8 mouse cellular contexts compared by ENCODE assay signal in the genomic region with DNA sequence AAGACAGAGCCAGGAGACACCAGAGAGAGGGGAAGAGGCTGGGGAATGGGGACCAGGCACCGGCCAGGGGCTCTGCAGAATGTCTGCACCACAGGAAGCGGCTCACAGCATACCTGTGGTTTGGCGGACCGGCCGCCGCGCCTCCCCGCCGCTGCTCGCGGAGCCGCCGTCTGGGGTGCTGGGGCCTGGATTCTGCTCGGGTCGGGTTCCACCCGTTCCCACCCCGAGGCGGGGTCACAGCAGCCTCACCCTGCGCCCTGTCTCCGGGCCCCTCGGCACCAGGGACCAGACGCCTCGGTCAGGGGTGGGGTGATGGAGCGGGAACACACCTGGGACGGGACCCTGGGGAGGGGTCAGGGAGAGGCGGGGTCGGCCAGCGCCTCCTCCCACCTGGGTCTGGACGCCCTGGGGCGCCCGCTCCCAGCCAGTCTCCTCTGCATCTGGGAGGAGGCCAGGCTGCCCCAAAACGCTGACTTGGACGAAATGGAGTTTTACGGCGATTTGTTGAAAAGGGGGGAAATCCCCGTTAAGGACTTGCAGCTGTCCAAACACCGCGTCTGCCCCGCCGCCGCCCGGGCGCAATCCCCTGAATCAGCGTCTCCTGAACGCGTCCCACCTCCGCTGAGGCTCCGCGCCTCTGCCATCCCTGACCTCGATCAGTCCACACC. TPM values are rescaled to one million over a fixed set of nuclear protein-coding genes. Genes with fewer than 3 reads are reported as not detected.
DNase-seq lines count a peak whose midpoint lies in the region; ATAC-seq and TF ChIP-seq lines count a peak whose summit lies in the region.

No protein-coding gene starts in this region.

- ATAC-seq in lung, embryonic 14.5 days (ENCODE audit: insufficient read depth) = peak; percentile 12; the same call in 1 of the 2 replicates
- ATAC-seq in erythroid progenitor cell, adult 5-6 weeks (replicated peaks; ENCODE audit: low FRiP score, poor library complexity, severe bottlenecking) = no peak

- H3K4me1 ChIP-seq in lung, embryonic 14.5 days (ENCODE audit: insufficient read depth) = peaks cover 11% of the 10 kb centered on the region

- H3K9ac ChIP-seq in lung, embryonic 14.5 days = peak overlapping the region; percentile 44

- no peaks in the 10 kb centered on the region for H3K36me3 ChIP-seq in lung, embryonic 14.5 days (ENCODE audit: insufficient read depth)

- no peak for TF ChIP-seq CTCF in lung, embryonic 14.5 days (IDR thresholded peaks at IDR 0.05; ENCODE audit: low read depth)

- H3K4me3 ChIP-seq in lung, embryonic 14.5 days (ENCODE audit: low read depth, low read length) = peak overlapping the region; percentile 36

- no peaks in the 10 kb centered on the region for H3K9me3 ChIP-seq in lung, embryonic 14.5 days (ENCODE audit: low read depth, low read length)

- under 1% methylated on average over 49 of the region's 50 CpGs for WGBS in lung, embryonic 14.5 days

- peaks cover 56% of the 10 kb centered on the region for H3K27me3 ChIP-seq in lung, embryonic 14.5 days (ENCODE audit: insufficient read depth, low read length)

- DNase-seq in lung, embryonic 14.5 days = peak; percentile 45
- no peak for DNase-seq in lung, postnatal 36 days
- DNase-seq in embryo, embryonic 9.5 days (ENCODE audit: extremely low spot score) = peak; percentile 47
- DNase-seq in induced T-regulatory cell, adult 2 months (ENCODE audit: low read depth) = peak; percentile 58
- DNase-seq in natural killer cell, adult 2 months (ENCODE audit: low spot score in 2 of 2) = peak; percentile 44 to 57
- no peak for DNase-seq in gastrocnemius, postnatal 10 days
- DNase-seq in frontal cortex, postnatal 36 days (ENCODE audit: low spot score in 2 of 2) = no peak

- H3K27ac ChIP-seq in lung, embryonic 14.5 days (ENCODE audit: low read depth) = no peak overlapping the region

- peak overlapping the region; percentile 73 for H3K4me2 ChIP-seq in lung, embryonic 14.5 days

RNA-seq across cellular contexts. Expression of a gene that starts 14.5 kb away (rescaled TPM):
- polyA plus RNA-seq in lung, embryonic 14.5 days (2014; fragmentation: Nextera tagmentation; extraction: Ambion mirVana) = 4.0 and 5.2 TPM in 2 replicates
- total RNA-seq in gastrocnemius, postnatal 10 days (2021) = 1 to 10 TPM; 5.7 to 5.9 TPM
- total RNA-seq in erythroid progenitor cell, adult 5-6 weeks (2015; ENCODE audit: low replicate concordance) = not detected in 2 replicates
- total RNA-seq in erythroid progenitor cell, adult 5-6 weeks (2017; ENCODE audit: low replicate concordance) = 0.39 TPM in 1 of 2 replicates, not detected in the other

RNA-seq across cellular contexts. Expression of a gene that starts 20.5 kb away (rescaled TPM):
- 52.8 and 56.8 TPM in 2 replicates for polyA plus RNA-seq in lung, embryonic 14.5 days (2014; fragmentation: Nextera tagmentation; extraction: Ambion mirVana)
- total RNA-seq in gastrocnemius, postnatal 10 days (2021) = 10 to 100 TPM; 12.9 to 15.7 TPM
- 2.2 TPM in 1 of 2 replicates, not detected in the other for total RNA-seq in erythroid progenitor cell, adult 5-6 weeks (2015; ENCODE audit: low replicate concordance)
- total RNA-seq in erythroid progenitor cell, adult 5-6 weeks (2017; ENCODE audit: low replicate concordance) = 4.7 and 5.5 TPM in 2 replicates

RNA-seq across cellular contexts. Expression of a gene that starts 24.4 kb away (rescaled TPM):
- polyA plus RNA-seq in lung, embryonic 14.5 days (2014; fragmentation: Nextera tagmentation; extraction: Ambion mirVana) = 1.3 and 2.5 TPM in 2 replicates
- total RNA-seq in gastrocnemius, postnatal 10 days (2021) = 1 to 10 TPM in 1 of 2 experiments, under 1 TPM in 1; 0.80 to 1.5 TPM
- not detected in 2 replicates for total RNA-seq in erythroid progenitor cell, adult 5-6 weeks (2015; ENCODE audit: low replicate concordance)
- not detected in 2 replicates for total RNA-seq in erythroid progenitor cell, adult 5-6 weeks (2017; ENCODE audit: low replicate concordance)

RNA-seq across cellular contexts. Expression of a gene that starts 38.9 kb away (rescaled TPM):
- 26.7 and 28.9 TPM in 2 replicates for polyA plus RNA-seq in lung, embryonic 14.5 days (2014; fragmentation: Nextera tagmentation; extraction: Ambion mirVana)
- total RNA-seq in gastrocnemius, postnatal 10 days (2021) = 10 to 100 TPM; 25.7 to 29.2 TPM
- 10.9 and 22.3 TPM in 2 replicates for total RNA-seq in erythroid progenitor cell, adult 5-6 weeks (2015; ENCODE audit: low replicate concordance)
- total RNA-seq in erythroid progenitor cell, adult 5-6 weeks (2017; ENCODE audit: low replicate concordance) = 9.2 and 10.8 TPM in 2 replicates

RNA-seq across cellular contexts. Expression of a gene that starts 44.9 kb away (rescaled TPM):
- 50.7 and 61.1 TPM in 2 replicates for polyA plus RNA-seq in lung, embryonic 14.5 days (2014; fragmentation: Nextera tagmentation; extraction: Ambion mirVana)
- total RNA-seq in gastrocnemius, postnatal 10 days (2021) = 100 to 1,000 TPM; 209 to 239 TPM
- 6.7 and 12.3 TPM in 2 replicates for total RNA-seq in erythroid progenitor cell, adult 5-6 weeks (2015; ENCODE audit: low replicate concordance)
- 6.3 and 8.2 TPM in 2 replicates for total RNA-seq in erythroid progenitor cell, adult 5-6 weeks (2017; ENCODE audit: low replicate concordance)

Comparison
In these comparisons a context has a peak if more than half of its experiments do, and no peak if none do; other contexts are left out.
1. DNase-seq: peak in lung, embryonic 14.5 days (single experiment), embryo, embryonic 9.5 days (single experiment), induced T-regulatory cell, adult 2 months (single experiment) and natural killer cell, adult 2 months (2 of 2); none in lung, postnatal 36 days (single experiment), gastrocnemius, postnatal 10 days (single experiment) and frontal cortex, postnatal 36 days (0 of 2).
2. RNA of a gene that starts 14.5 kb away (total RNA-seq): 5.7 to 5.9 TPM in gastrocnemius, postnatal 10 days; 0.39 TPM in erythroid progenitor cell, adult 5-6 weeks; every median in the first group is over 4 times any median in the second.